Mouse (Mus musculus) neural tube, embryonic 12.5 days (tissue): ENCODE measurements at regions not wholly inside any gene's neighbourhood (a gene's known extent, or its start where the extent isn't known, plus 50 kb on each side); places are given as distances from the start of the nearest gene placed in this dataset.
A peak's percentile ranks its signal among the peaks of the same experiment; 100 is the strongest.

Experiments used
- ATAC-seq: fragments of 200-750 bp; cut with Nextera tagmentation; 2 replicates; pipeline ENCODE4 v1.8.0; 2017; ENCODE audit warnings: low read depth, mild to moderate bottlenecking, moderate TSS enrichment, moderate library complexity; ENCODE audit not compliant: low FRiP score
- H3K27ac ChIP-seq: fragments of 300-500 bp; sonication (generic); 2 replicates; pipeline ENCODE4 v1.5.1; 2016
- H3K27me3 ChIP-seq: fragments of 300-500 bp; sonication (generic); replicated peaks from 2 replicates; pipeline ENCODE4 v1.6.1; 2016; ENCODE audit warnings: mild to moderate bottlenecking
- H3K36me3 ChIP-seq: fragments of 300-500 bp; sonication (generic); 2 replicates; pipeline ENCODE4 v1.6.1; 2016; ENCODE audit warnings: mild to moderate bottlenecking
- H3K4me1 ChIP-seq: fragments of 300-500 bp; sonication (generic); 2 replicates; pipeline ENCODE4 v1.6.1; 2016
- H3K4me2 ChIP-seq: fragments of 300-500 bp; sonication (generic); replicated peaks from 2 replicates; pipeline ENCODE4 v1.6.1; 2016; ENCODE audit warnings: mild to moderate bottlenecking
- H3K4me3 ChIP-seq: fragments of 300-500 bp; sonication (generic); 2 replicates; pipeline ENCODE4 v1.5.1; 2016
- H3K9ac ChIP-seq: fragments of 300-500 bp; sonication (generic); 2 replicates; pipeline ENCODE4 v1.6.1; 2016; ENCODE audit warnings: mild to moderate bottlenecking
- H3K9me3 ChIP-seq: fragments of 300-500 bp; sonication (generic); 2 replicates; pipeline ENCODE4 v1.6.1; 2016; ENCODE audit warnings: mild to moderate bottlenecking
- WGBS: fragments of 180-500 bp; shearing (Covaris S2); methylation state at CpG from one replicate; pipeline ENCODE4 v1.1.7; 2016; 5-methylcytosine and 5-hydroxymethylcytosine counted together

- no peak overlapping the region for H3K9ac ChIP-seq
- no peak overlapping the region for H3K27ac ChIP-seq
- no peaks in the 10 kb centered on the region for H3K27me3 ChIP-seq
- H3K4me2 ChIP-seq = no peak overlapping the region
- no peak for ATAC-seq
- H3K4me3 ChIP-seq = no peak overlapping the region
- peaks cover 8% of the 10 kb centered on the region; the same call in 1 of the 2 replicates for H3K4me1 ChIP-seq
- WGBS = 41% methylated on average over 5 of the region's 5 CpGs
- no peaks in the 10 kb centered on the region for H3K36me3 ChIP-seq
- H3K9me3 ChIP-seq = no peaks in the 10 kb centered on the region
These were observed 82.0 kb upstream of the Parp11 start for GRCm38 (mm10) chr6:127364591-127365187.

- 53% methylated on average over 7 of the region's 7 CpGs for WGBS
These were observed 81.4 kb upstream of the Parp11 start for GRCm38 (mm10) chr6:127365246-127365645.

GRCm38 (mm10) chr6:127365651-127366050 lies 81.0 kb upstream of the Parp11 start:
- no peak for ATAC-seq
- no peak overlapping the region for H3K4me2 ChIP-seq
- H3K9me3 ChIP-seq = no peaks in the 10 kb centered on the region
- H3K27me3 ChIP-seq = no peaks in the 10 kb centered on the region
- whole genome bisulfite sequencing = 72% methylated on average over 2 of the region's 2 CpGs
- H3K9ac ChIP-seq = no peak overlapping the region
- no peak overlapping the region for H3K4me3 ChIP-seq
- peaks cover 8% of the 10 kb centered on the region; the same call in 1 of the 2 replicates for H3K4me1 ChIP-seq
- no peak overlapping the region for H3K27ac ChIP-seq
- H3K36me3 ChIP-seq = no peaks in the 10 kb centered on the region

More at GRCm38 (mm10) chr6:127365246-127365645, 81.4 kb upstream of the Parp11 start:
- Histone ChIP-seq H3K4me1 (peaks cover 8% of the 10 kb centered on the region; the same call in 1 of the 2 replicates), H3K27ac (no peak overlapping the region), H3K4me3 (no peak overlapping the region), H3K36me3 (no peaks in the 10 kb centered on the region), H3K27me3 (no peaks in the 10 kb centered on the region), H3K4me2 (no peak overlapping the region), H3K9ac (no peak overlapping the region), H3K9me3 (no peaks in the 10 kb centered on the region)
- ATAC-seq = no peak

- Histone ChIP-seq H3K4me1 (no peaks in the 10 kb centered on the region), H3K36me3 (no peaks in the 10 kb centered on the region), H3K4me3 (no peak overlapping the region), H3K9ac (no peak overlapping the region), H3K27ac (no peak overlapping the region), H3K9me3 (no peaks in the 10 kb centered on the region), H3K4me2 (no peak overlapping the region), H3K27me3 (no peaks in the 10 kb centered on the region)
- WGBS = 66% methylated on average over 5 of the region's 5 CpGs
- ATAC-seq = no peak
These were observed 73.6 kb upstream of the Parp11 start for GRCm38 (mm10) chr6:127373052-127373451.

- Histone ChIP-seq H3K27ac (no peak overlapping the region), H3K4me1 (no peaks in the 10 kb centered on the region), H3K9ac (no peak overlapping the region), H3K4me2 (no peak overlapping the region), H3K27me3 (no peaks in the 10 kb centered on the region), H3K36me3 (no peaks in the 10 kb centered on the region), H3K4me3 (no peak overlapping the region), H3K9me3 (no peaks in the 10 kb centered on the region)
- 85% methylated on average over 13 of the region's 13 CpGs for WGBS
- ATAC-seq = no peak
These were observed 72.7 kb upstream of the Parp11 start for GRCm38 (mm10) chr6:127373797-127374463.

- 75% methylated on average over 12 of the region's 12 CpGs for WGBS
- Histone ChIP-seq H3K27ac (no peak overlapping the region), H3K4me3 (no peak overlapping the region), H3K27me3 (no peaks in the 10 kb centered on the region), H3K4me2 (no peak overlapping the region), H3K36me3 (no peaks in the 10 kb centered on the region), H3K9ac (no peak overlapping the region), H3K9me3 (no peaks in the 10 kb centered on the region), H3K4me1 (no peaks in the 10 kb centered on the region)
- ATAC-seq = no peak
These were observed 72.0 kb upstream of the Parp11 start for GRCm38 (mm10) chr6:127374464-127375143.

GRCm38 (mm10) chr6:127375144-127375529 lies 71.5 kb upstream of the Parp11 start:
- H3K4me1 ChIP-seq = no peaks in the 10 kb centered on the region
- WGBS = 93% methylated on average over 2 of the region's 2 CpGs
- no peak overlapping the region for H3K9ac ChIP-seq
- H3K4me3 ChIP-seq = no peak overlapping the region
- H3K9me3 ChIP-seq = no peaks in the 10 kb centered on the region
- H3K4me2 ChIP-seq = no peak overlapping the region
- no peaks in the 10 kb centered on the region for H3K36me3 ChIP-seq
- no peak for ATAC-seq
- H3K27me3 ChIP-seq = no peaks in the 10 kb centered on the region
- no peak overlapping the region for H3K27ac ChIP-seq

- ATAC-seq = no peak
- Histone ChIP-seq H3K27ac (no peak overlapping the region), H3K4me3 (no peak overlapping the region), H3K27me3 (no peaks in the 10 kb centered on the region), H3K9ac (no peak overlapping the region), H3K9me3 (no peaks in the 10 kb centered on the region), H3K36me3 (no peaks in the 10 kb centered on the region), H3K4me1 (no peaks in the 10 kb centered on the region), H3K4me2 (no peak overlapping the region)
- WGBS = 84% methylated on average over 8 of the region's 8 CpGs
These were observed 70.9 kb upstream of the Parp11 start for GRCm38 (mm10) chr6:127375711-127376199.

GRCm38 (mm10) chr6:127378701-127379100 lies 67.9 kb upstream of the Parp11 start:
- WGBS = 92% methylated on average over 1 of the region's 1 CpGs
- Histone ChIP-seq H3K4me2 (no peak overlapping the region), H3K27ac (no peak overlapping the region), H3K27me3 (no peaks in the 10 kb centered on the region), H3K4me3 (no peak overlapping the region), H3K4me1 (no peaks in the 10 kb centered on the region), H3K36me3 (no peaks in the 10 kb centered on the region), H3K9ac (no peak overlapping the region), H3K9me3 (no peaks in the 10 kb centered on the region)
- no peak for ATAC-seq

GRCm38 (mm10) chr6:127379511-127379910 lies 67.1 kb upstream of the Parp11 start:
- ATAC-seq = 0 out of 2 replicates have a peak, but pooled peaks have one; percentile 21
- Histone ChIP-seq H3K9ac (no peak overlapping the region), H3K4me1 (no peaks in the 10 kb centered on the region), H3K36me3 (no peaks in the 10 kb centered on the region), H3K4me3 (no peak overlapping the region), H3K27ac (no peak overlapping the region), H3K27me3 (no peaks in the 10 kb centered on the region), H3K4me2 (no peak overlapping the region), H3K9me3 (no peaks in the 10 kb centered on the region)
- 13% methylated on average over 4 of the region's 4 CpGs for WGBS

GRCm38 (mm10) chr6:127381148-127381888 lies 65.3 kb upstream of the Parp11 start:
- Histone ChIP-seq H3K9me3 (no peaks in the 10 kb centered on the region), H3K4me2 (no peak overlapping the region), H3K4me1 (no peaks in the 10 kb centered on the region), H3K36me3 (no peaks in the 10 kb centered on the region), H3K4me3 (no peak overlapping the region), H3K27ac (no peak overlapping the region), H3K9ac (no peak overlapping the region), H3K27me3 (no peaks in the 10 kb centered on the region)
- 90% methylated on average over 2 of the region's 2 CpGs for WGBS
- ATAC-seq = no peak
